Mouse (Mus musculus): Measurements from ENCODE around the gene Scn3a.

- TF ChIP-seq CTCF (conservative IDR thresholded peaks at IDR 0.05; ENCODE audit: insufficient read depth, insufficient read length, low read depth, low read length): no peak
- no peak for TF ChIP-seq POLR2A (IDR thresholded peaks at IDR 0.05; ENCODE audit: low read depth, low read length)
These were observed 50.7 kb downstream of the Scn3a start for GRCm38 (mm10) chr2:65516703-65517102.

All from kidney, adult 2 months (tissue).